Mouse (Mus musculus) limb, embryonic 14.5 days (tissue): ENCODE data around the gene Snx9. TPM values are rescaled to one million over a fixed set of nuclear protein-coding genes. Genes with fewer than 3 reads are reported as not detected.

Source experiments
- ATAC-seq: fragments of 200-750 bp; cut with Nextera tagmentation; 2 replicates; pipeline ENCODE4 v1.8.0; 2017; ENCODE audit warnings: low read depth, moderate number of reproducible peaks, moderate TSS enrichment; ENCODE audit not compliant: low FRiP score
- DNase-seq: peaks from one replicate; pipeline ENCODE4 v3.0.0-alpha.2; 2015; ENCODE audit warnings: low spot score
- H3K27ac ChIP-seq: fragments of 300-500 bp; sonication (generic); replicated peaks from 2 replicates; pipeline ENCODE4 v1.5.1; 2014; ENCODE audit warnings: low read depth, mild to moderate bottlenecking, low read length, moderate library complexity, mixed read lengths
- H3K27me3 ChIP-seq: fragments of 300-500 bp; sonication (generic); 2 replicates; pipeline ENCODE4 v1.6.1; 2014; ENCODE audit warnings: low read length, mixed read lengths; ENCODE audit not compliant: control insufficient read depth, insufficient read depth
- H3K36me3 ChIP-seq: fragments of 300-500 bp; sonication (generic); 2 replicates; pipeline ENCODE4 v1.6.1; 2014; ENCODE audit warnings: mild to moderate bottlenecking, low read length, moderate library complexity, mixed read lengths; ENCODE audit not compliant: control insufficient read depth, insufficient read depth
- H3K4me1 ChIP-seq: fragments of 300-500 bp; sonication (generic); 2 replicates; pipeline ENCODE4 v1.6.1; 2014; ENCODE audit warnings: antibody characterized with exemption, low read length, mixed read lengths; ENCODE audit not compliant: control insufficient read depth, insufficient read depth
- H3K4me2 ChIP-seq: fragments of 300-500 bp; sonication (generic); replicated peaks from 2 replicates; pipeline ENCODE4 v1.6.1; 2014; ENCODE audit warnings: low read depth, mild to moderate bottlenecking, low read length, moderate library complexity; ENCODE audit not compliant: severe bottlenecking
- H3K4me3 ChIP-seq: fragments of 300-500 bp; sonication (generic); replicated peaks from 2 replicates; pipeline ENCODE4 v1.5.1; 2014; ENCODE audit warnings: low read length
- H3K9ac ChIP-seq: fragments of 300-500 bp; sonication (generic); 2 replicates; pipeline ENCODE4 v1.6.1; 2014; ENCODE audit warnings: mild to moderate bottlenecking, low read depth, low read length, moderate library complexity; ENCODE audit not compliant: severe bottlenecking
- H3K9me3 ChIP-seq: fragments of 300-500 bp; sonication (generic); 2 replicates; pipeline ENCODE4 v1.6.1; 2016; ENCODE audit warnings: low read length; ENCODE audit not compliant: control insufficient read depth
- POLR2A ChIP-seq: fragments of 200-500 bp; IDR thresholded peaks from 2 replicates; pipeline ENCODE4 v1.8.0; 2012; ENCODE audit warnings: inconsistent platforms, mild to moderate bottlenecking, moderate library complexity, borderline replicate concordance; ENCODE audit not compliant: insufficient read depth, insufficient read length; ENCODE audit errors: extremely low read depth
- WGBS: fragments of 180-500 bp; shearing (Covaris S2); extraction: QIAGEN DNeasy Blood & Tissue Kit; methylation state at CpG from one replicate; pipeline ENCODE4 v1.1.7; 2014; 5-methylcytosine and 5-hydroxymethylcytosine counted together
- polyA plus RNA-seq, 2 experiments: library from polyadenylated mRNA; depleted of rRNA in 1 of 2; stranded (reverse) in 1 of 2; unstranded in 1 of 2; fragments of >200 nt; fragmentation: Nextera tagmentation in 1 of 2; extraction: Ambion mirVana in 1 of 2; gene quantifications; 2 replicates each; pipeline versions ENCODE4 v1.2.1 to v1.2.3; 2012 to 2014

Snx9 gene
- polyA plus RNA-seq, 2 experiments = 39.1 to 41.9 TPM

DNA sequence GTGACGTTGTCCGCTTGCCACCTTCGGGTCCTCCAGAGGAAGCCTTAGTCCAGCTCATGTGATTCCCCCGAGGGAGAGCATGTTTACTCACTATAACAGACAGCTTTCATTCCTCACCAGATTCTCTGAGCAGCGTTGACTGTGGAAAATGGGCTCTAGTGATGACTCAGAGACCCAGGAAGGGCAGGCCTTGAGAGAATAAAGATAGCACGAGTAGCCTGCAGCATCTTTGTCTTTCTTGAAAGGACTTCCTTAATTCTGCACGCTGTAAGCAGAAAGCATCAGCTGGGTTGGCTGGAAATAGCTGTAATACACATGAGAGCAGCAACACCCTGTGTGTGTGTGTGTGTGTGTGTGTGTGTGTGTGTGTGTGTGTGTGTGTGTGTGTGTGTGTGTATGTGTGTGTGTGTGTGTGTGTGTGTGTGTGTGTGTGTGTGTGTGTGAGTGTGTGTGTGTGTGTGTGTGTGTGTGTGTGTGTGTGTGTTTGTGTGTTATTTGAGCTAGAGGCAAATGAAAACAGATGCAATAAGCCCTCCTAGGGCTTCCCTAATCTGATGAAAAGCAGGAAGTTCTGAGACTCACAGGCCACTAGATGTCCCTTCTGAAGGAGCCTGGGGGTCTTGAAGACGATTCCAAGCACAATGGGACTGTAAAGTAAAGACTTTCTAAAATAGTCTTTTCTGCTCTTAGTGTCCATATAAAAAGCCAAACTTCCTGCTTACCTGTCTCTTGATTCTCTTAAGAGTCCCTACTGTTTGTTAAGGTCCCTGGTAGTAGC lies 27.1 kb upstream of the Snx9 start:
- no peaks in the 10 kb centered on the region for H3K9me3 ChIP-seq
- no peak overlapping the region for H3K27ac ChIP-seq
- no peak overlapping the region for H3K9ac ChIP-seq
- no peaks in the 10 kb centered on the region for H3K36me3 ChIP-seq
- no peak for TF ChIP-seq POLR2A
- H3K27me3 ChIP-seq = no peaks in the 10 kb centered on the region
- no peak for ATAC-seq
- H3K4me3 ChIP-seq = no peak overlapping the region
- DNase-seq = no peak
- 65% methylated on average over 8 of the region's 8 CpGs for WGBS
- no peak overlapping the region for H3K4me2 ChIP-seq
- H3K4me1 ChIP-seq = peaks cover under 1% of the 10 kb centered on the region; the same call in 1 of the 2 replicates

DNA sequence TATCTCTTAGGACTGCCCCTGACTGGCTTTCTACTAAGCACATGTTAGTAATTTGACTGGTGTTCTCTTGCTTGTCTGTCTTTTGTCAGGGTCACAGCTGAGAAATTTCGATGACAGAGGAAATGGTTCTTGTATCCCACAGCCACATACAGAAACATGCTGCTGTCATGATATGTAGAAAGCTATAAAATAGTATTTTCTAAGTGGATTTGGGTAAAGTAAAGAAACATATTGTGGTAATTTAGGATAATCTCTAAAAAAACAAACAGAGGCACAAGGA lies 26.5 kb upstream of the Snx9 start:
- H3K4me2 ChIP-seq = no peak overlapping the region
- no peak for TF ChIP-seq POLR2A
- no peak for ATAC-seq
- no peak for DNase-seq
- H3K4me1 ChIP-seq = peaks cover 6% of the 10 kb centered on the region; the same call in 1 of the 2 replicates
- H3K9ac ChIP-seq = no peak overlapping the region
- no peaks in the 10 kb centered on the region for H3K36me3 ChIP-seq
- H3K9me3 ChIP-seq = no peaks in the 10 kb centered on the region
- H3K27me3 ChIP-seq = no peaks in the 10 kb centered on the region
- 19% methylated on average over 1 of the region's 1 CpGs for WGBS
- no peak overlapping the region for H3K4me3 ChIP-seq
- no peak overlapping the region for H3K27ac ChIP-seq

DNA sequence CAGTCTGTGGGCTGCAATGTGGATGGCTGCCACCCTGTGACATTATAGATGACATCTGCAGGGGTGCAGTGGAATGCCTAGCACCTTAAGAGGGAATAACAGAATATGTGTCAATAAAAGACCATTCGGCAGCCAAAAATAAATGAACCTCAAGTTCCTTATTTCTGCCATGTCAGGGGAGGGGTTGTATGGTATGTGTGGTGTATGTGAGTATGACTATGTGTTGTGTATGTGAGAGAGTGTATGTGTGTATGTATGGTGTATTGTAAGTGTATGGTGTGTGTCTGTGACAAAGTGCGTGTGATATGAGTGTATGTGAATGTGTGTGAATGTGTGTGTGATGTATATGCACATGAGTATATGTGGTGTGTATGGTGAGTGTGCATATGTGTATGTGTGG lies 23.3 kb upstream of the Snx9 start:
- 92% methylated on average over 2 of the region's 2 CpGs for WGBS
- DNase-seq (no peak), ATAC-seq (no peak)
- TF ChIP-seq POLR2A = no peak
- H3K4me1 ChIP-seq = peaks cover 14% of the 10 kb centered on the region; the same call in 1 of the 2 replicates
- H3K27ac ChIP-seq = no peak overlapping the region
- no peak overlapping the region for H3K4me2 ChIP-seq
- no peaks in the 10 kb centered on the region for H3K36me3 ChIP-seq
- no peaks in the 10 kb centered on the region for H3K9me3 ChIP-seq
- no peaks in the 10 kb centered on the region for H3K27me3 ChIP-seq
- H3K9ac ChIP-seq = no peak overlapping the region
- no peak overlapping the region for H3K4me3 ChIP-seq

DNA sequence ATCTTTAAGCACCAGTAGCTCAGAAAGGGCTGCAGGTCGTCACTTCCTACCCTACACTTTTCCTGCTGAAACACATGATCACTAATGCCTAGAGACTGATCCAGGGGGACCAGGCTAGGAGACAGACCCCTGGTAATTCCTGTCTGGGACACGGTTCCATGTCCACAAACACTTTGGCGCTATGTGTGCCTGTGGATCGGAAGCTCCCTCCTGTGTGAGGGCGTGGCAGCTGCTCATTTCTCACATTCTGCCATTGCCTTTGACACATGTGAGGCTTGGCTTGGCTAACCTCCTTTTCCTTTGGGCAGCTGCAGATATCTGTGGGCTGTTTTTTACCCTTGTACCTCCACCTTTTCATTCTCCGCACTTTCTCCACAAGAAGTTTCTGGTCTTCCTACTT lies 22.0 kb upstream of the Snx9 start:
- whole genome bisulfite sequencing = 59% methylated on average over 6 of the region's 6 CpGs
- H3K27ac ChIP-seq = peak overlapping the region; percentile 26; the same call in 1 of the 2 replicates
- H3K9me3 ChIP-seq = no peaks in the 10 kb centered on the region
- no peaks in the 10 kb centered on the region for H3K27me3 ChIP-seq
- TF ChIP-seq POLR2A = no peak
- peaks cover 14% of the 10 kb centered on the region; the same call in 1 of the 2 replicates for H3K4me1 ChIP-seq
- DNase-seq = no peak
- no peak overlapping the region for H3K9ac ChIP-seq
- no peak overlapping the region for H3K4me3 ChIP-seq
- no peak overlapping the region for H3K4me2 ChIP-seq
- no peak for ATAC-seq
- no peaks in the 10 kb centered on the region for H3K36me3 ChIP-seq

DNA sequence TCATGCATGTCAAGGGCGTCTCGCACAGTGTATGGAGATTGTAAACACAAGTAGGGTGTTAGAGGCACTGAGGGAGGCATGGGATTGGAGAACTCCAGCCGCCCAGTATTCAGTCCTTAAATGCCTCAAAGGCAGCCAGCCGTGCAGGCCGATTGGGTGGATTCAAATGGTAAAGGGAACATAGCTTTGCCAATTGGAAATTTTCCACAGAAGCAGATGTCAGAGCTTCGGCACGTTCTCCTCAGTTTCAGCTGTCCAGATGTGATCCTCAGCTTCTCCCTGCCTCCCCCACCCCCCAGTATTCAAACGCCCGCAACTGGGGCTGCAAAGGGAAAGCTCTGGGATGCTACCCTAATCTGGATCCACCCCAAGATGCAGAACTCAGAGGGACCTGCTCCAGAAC lies 21.3 kb upstream of the Snx9 start:
- DNase-seq (peak; percentile 85), ATAC-seq (peak; percentile 90)
- Histone ChIP-seq H3K4me2 (no peak overlapping the region; the same call in 1 of the 2 replicates), H3K4me1 (peaks cover 14% of the 10 kb centered on the region; the same call in 1 of the 2 replicates), H3K27ac (peak overlapping the region; percentile 52; the same call in 1 of the 2 replicates), H3K9me3 (no peaks in the 10 kb centered on the region), H3K27me3 (no peaks in the 10 kb centered on the region), H3K36me3 (no peaks in the 10 kb centered on the region), H3K9ac (no peak overlapping the region), H3K4me3 (no peak overlapping the region)
- TF ChIP-seq POLR2A = no peak
- WGBS = 22% methylated on average over 9 of the region's 9 CpGs

DNA sequence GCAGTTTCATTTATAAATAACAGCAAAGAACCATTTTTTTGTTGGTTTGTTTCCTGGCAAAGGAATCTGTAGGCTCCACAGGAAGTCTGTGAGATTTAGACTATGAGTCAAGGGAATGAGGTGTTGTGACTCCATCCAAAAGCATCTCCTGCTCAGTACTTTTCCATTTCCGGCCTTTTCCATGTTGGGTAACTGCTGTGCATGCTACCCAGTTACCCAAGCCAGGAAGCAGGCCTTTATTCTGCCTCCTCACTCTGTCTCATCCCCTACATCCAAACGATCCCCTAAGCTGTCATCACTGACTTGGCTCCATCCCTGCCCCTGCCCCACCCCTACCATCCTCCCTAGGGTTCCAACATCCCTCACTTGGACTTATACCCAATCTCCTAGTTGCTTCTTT lies 18.6 kb upstream of the Snx9 start:
- no peaks in the 10 kb centered on the region for H3K36me3 ChIP-seq
- peaks cover 14% of the 10 kb centered on the region; the same call in 1 of the 2 replicates for H3K4me1 ChIP-seq
- no peaks in the 10 kb centered on the region for H3K9me3 ChIP-seq
- TF ChIP-seq POLR2A = no peak
- no peak overlapping the region for H3K9ac ChIP-seq
- H3K4me3 ChIP-seq = no peak overlapping the region
- DNase-seq (no peak), ATAC-seq (no peak)
- no peak overlapping the region for H3K27ac ChIP-seq
- 60% methylated on average over 2 of the region's 2 CpGs for WGBS
- no peaks in the 10 kb centered on the region for H3K27me3 ChIP-seq
- H3K4me2 ChIP-seq = no peak overlapping the region
